Mouse (Mus musculus): ENCODE data around the gene Rnf152. TPM values are rescaled to one million over a fixed set of nuclear protein-coding genes. Genes with fewer than 3 reads are reported as not detected.

Rnf152 gene
- total and polyA plus RNA-seq, 2 experiments from 2014 or later: 16.6 to 26.8 TPM

GRCm38 (mm10) chr1:105263283-105264033 is 93.1 kb downstream of the Rnf152 start:
- H3K9ac ChIP-seq (replicated peaks; ENCODE audit: low read length): no peak overlapping the region
- H3K4me3 ChIP-seq (ENCODE audit: low read length): no peak overlapping the region
- WGBS: 72% methylated on average over 3 of the region's 3 CpGs
- ATAC-seq (no peak), DNase-seq (ENCODE audit: low spot score) (no peak)
- H3K4me1 ChIP-seq (ENCODE audit: insufficient read depth, low read length): no peaks in the 10 kb centered on the region
- no peak for TF ChIP-seq CTCF (IDR thresholded peaks at IDR 0.05; ENCODE audit: low read depth)
- no peaks in the 10 kb centered on the region for H3K27me3 ChIP-seq (ENCODE audit: insufficient read depth, low read length)
- no peaks in the 10 kb centered on the region for H3K36me3 ChIP-seq (ENCODE audit: insufficient read depth, low read length)
- no peak overlapping the region for H3K4me2 ChIP-seq (ENCODE audit: low read depth, low read length)
- H3K27ac ChIP-seq: no peak overlapping the region
- H3K9me3 ChIP-seq (ENCODE audit: low read length): no peaks in the 10 kb centered on the region

DNA sequence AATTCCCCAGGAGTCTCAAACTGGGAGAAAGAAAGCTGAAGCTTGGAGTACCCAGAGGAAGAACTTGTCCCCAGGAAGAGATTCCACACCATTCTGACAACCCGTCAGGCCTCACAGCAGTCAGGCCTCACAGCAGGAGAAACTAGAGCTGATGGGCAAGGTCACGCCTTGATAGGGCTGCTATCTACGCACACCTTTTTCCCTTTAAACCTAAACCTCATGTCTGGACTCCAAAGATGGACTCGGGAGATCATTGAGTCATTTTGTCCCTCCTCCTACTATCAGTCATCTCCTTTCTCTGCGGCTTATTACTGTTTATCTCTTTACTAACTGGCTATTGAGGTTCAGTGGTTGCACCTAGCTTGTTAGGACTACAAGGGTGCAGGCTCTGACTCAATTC is 96.3 kb downstream of the Rnf152 start:
- Histone ChIP-seq H3K27ac (no peak overlapping the region), H3K36me3 (ENCODE audit: insufficient read depth, low read length) (no peaks in the 10 kb centered on the region), H3K4me1 (ENCODE audit: insufficient read depth, low read length) (no peaks in the 10 kb centered on the region), H3K9me3 (ENCODE audit: low read length) (no peaks in the 10 kb centered on the region), H3K4me2 (ENCODE audit: low read depth, low read length) (no peak overlapping the region), H3K27me3 (ENCODE audit: insufficient read depth, low read length) (no peaks in the 10 kb centered on the region), H3K9ac (replicated peaks; ENCODE audit: low read length) (no peak overlapping the region), H3K4me3 (ENCODE audit: low read length) (no peak overlapping the region)
- no peak for ATAC-seq
- 84% methylated on average over 5 of the region's 5 CpGs for WGBS
- no peak for TF ChIP-seq CTCF (IDR thresholded peaks at IDR 0.05; ENCODE audit: low read depth)
- DNase-seq (ENCODE audit: low spot score): no peak

- DNase-seq (ENCODE audit: low spot score) (no peak), ATAC-seq (no peak)
- no peaks in the 10 kb centered on the region for H3K9me3 ChIP-seq (ENCODE audit: low read length)
- WGBS: 78% methylated on average over 3 of the region's 3 CpGs
- no peak overlapping the region for H3K27ac ChIP-seq
- no peaks in the 10 kb centered on the region for H3K36me3 ChIP-seq (ENCODE audit: insufficient read depth, low read length)
- H3K27me3 ChIP-seq (ENCODE audit: insufficient read depth, low read length): no peaks in the 10 kb centered on the region
- no peaks in the 10 kb centered on the region for H3K4me1 ChIP-seq (ENCODE audit: insufficient read depth, low read length)
- H3K9ac ChIP-seq (replicated peaks; ENCODE audit: low read length): no peak overlapping the region
- H3K4me3 ChIP-seq (ENCODE audit: low read length): no peak overlapping the region
- H3K4me2 ChIP-seq (ENCODE audit: low read depth, low read length): no peak overlapping the region
- no peak for TF ChIP-seq CTCF (IDR thresholded peaks at IDR 0.05; ENCODE audit: low read depth)
Observed at GRCm38 (mm10) chr1:105257199-105257598, 99.3 kb downstream of the Rnf152 start.

- H3K27me3 ChIP-seq (ENCODE audit: insufficient read depth, low read length): no peaks in the 10 kb centered on the region
- TF ChIP-seq CTCF (IDR thresholded peaks at IDR 0.05; ENCODE audit: low read depth): no peak
- 91% methylated on average over 3 of the region's 3 CpGs for WGBS
Observed at GRCm38 (mm10) chr1:105249190-105249589, 107.3 kb downstream of the Rnf152 start.

DNA sequence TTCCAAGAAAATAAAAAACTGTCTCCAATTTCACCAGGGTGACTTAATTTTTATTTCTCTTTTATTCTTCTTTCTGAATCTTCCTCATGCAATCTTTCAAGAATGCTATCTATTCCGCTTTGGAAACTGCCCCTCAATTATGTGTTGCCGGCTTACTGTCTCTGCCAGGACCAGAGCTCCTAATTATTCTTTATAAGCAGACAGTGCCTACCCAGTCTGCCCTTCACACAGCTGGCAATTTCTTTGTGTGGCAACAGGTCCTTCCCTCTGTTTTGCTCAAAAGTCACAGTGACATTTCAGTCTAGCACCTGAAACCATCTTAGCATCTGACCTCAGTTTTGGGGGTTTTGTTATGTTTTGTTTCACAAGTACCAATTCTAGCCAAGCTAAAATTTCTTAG is 109.9 kb downstream of the Rnf152 start:
- ATAC-seq (no peak), DNase-seq (ENCODE audit: low spot score) (no peak)
- Histone ChIP-seq H3K9ac (replicated peaks; ENCODE audit: low read length) (no peak overlapping the region), H3K27me3 (ENCODE audit: insufficient read depth, low read length) (no peaks in the 10 kb centered on the region), H3K36me3 (ENCODE audit: insufficient read depth, low read length) (no peaks in the 10 kb centered on the region), H3K9me3 (ENCODE audit: low read length) (peaks cover 3% of the 10 kb centered on the region; the same call in 1 of the 2 replicates), H3K27ac (peak overlapping the region; percentile 32; the same call in 1 of the 2 replicates), H3K4me2 (ENCODE audit: low read depth, low read length) (no peak overlapping the region), H3K4me1 (ENCODE audit: insufficient read depth, low read length) (peaks cover 6% of the 10 kb centered on the region; the same call in 1 of the 2 replicates), H3K4me3 (ENCODE audit: low read length) (no peak overlapping the region)
- 23% methylated on average over 2 of the region's 2 CpGs for WGBS
- no peak for TF ChIP-seq CTCF (IDR thresholded peaks at IDR 0.05; ENCODE audit: low read depth)

More at GRCm38 (mm10) chr1:105249190-105249589, 107.3 kb downstream of the Rnf152 start:
- Histone ChIP-seq H3K9ac (replicated peaks; ENCODE audit: low read length) (no peak overlapping the region), H3K4me1 (ENCODE audit: insufficient read depth, low read length) (peaks cover 6% of the 10 kb centered on the region; the same call in 1 of the 2 replicates), H3K4me3 (ENCODE audit: low read length) (no peak overlapping the region), H3K4me2 (ENCODE audit: low read depth, low read length) (no peak overlapping the region), H3K36me3 (ENCODE audit: insufficient read depth, low read length) (no peaks in the 10 kb centered on the region), H3K27ac (no peak overlapping the region), H3K9me3 (ENCODE audit: low read length) (peaks cover 3% of the 10 kb centered on the region; the same call in 1 of the 2 replicates)
- no peak for DNase-seq (ENCODE audit: low spot score)
- ATAC-seq: no peak

GRCm38 (mm10) chr1:105246075-105246574 is 110.4 kb downstream of the Rnf152 start:
- Histone ChIP-seq H3K27me3 (ENCODE audit: insufficient read depth, low read length) (no peaks in the 10 kb centered on the region), H3K27ac (no peak overlapping the region), H3K4me3 (ENCODE audit: low read length) (no peak overlapping the region), H3K36me3 (ENCODE audit: insufficient read depth, low read length) (no peaks in the 10 kb centered on the region), H3K4me1 (ENCODE audit: insufficient read depth, low read length) (peaks cover 6% of the 10 kb centered on the region; the same call in 1 of the 2 replicates), H3K4me2 (ENCODE audit: low read depth, low read length) (no peak overlapping the region), H3K9ac (replicated peaks; ENCODE audit: low read length) (no peak overlapping the region), H3K9me3 (ENCODE audit: low read length) (no peaks in the 10 kb centered on the region)
- TF ChIP-seq CTCF (IDR thresholded peaks at IDR 0.05; ENCODE audit: low read depth): no peak
- ATAC-seq (no peak), DNase-seq (ENCODE audit: low spot score) (peak; percentile 15)
- WGBS: 18% methylated on average over 3 of the region's 3 CpGs

Measured in hindbrain, postnatal 0 days (tissue).